Mouse (Mus musculus) skeletal muscle tissue, adult 2 months (tissue): ENCODE results near the gene Crybg3.
A peak's percentile ranks its signal among the peaks of the same experiment; 100 is the strongest.

Experiments used
- DNase-seq: peaks from one replicate; pipeline ENCODE4 v3.0.0-alpha.2; 2012; ENCODE audit warnings: low read depth, low spot score

Gene Crybg3

GRCm38 (mm10) chr16:59600311-59601251 lies at the start of gene Crybg3:
Crybg3 (minus strand) TSS chr16:59600979.
- DNase-seq: peak; percentile 54

GRCm38 (mm10) chr16:59643766-59644165 lies 43.0 kb upstream of the Crybg3 start:
- DNase-seq: no peak

GRCm38 (mm10) chr16:59639985-59640384 lies 39.2 kb upstream of the Crybg3 start:
- DNase-seq: no peak

- DNase-seq: peak; percentile 90
Measured at GRCm38 (mm10) chr16:59639102-59639691, 38.4 kb upstream of the Crybg3 start, which contains the start of gene Arl6. Arl6 (minus strand) TSS chr16:59639391.

- no peak for DNase-seq
Measured at GRCm38 (mm10) chr16:59634598-59634997, 33.8 kb upstream of the Crybg3 start.

- no peak for DNase-seq
Measured at GRCm38 (mm10) chr16:59621554-59621953, 20.8 kb upstream of the Crybg3 start.

- peak; percentile 38 for DNase-seq
Measured at GRCm38 (mm10) chr16:59617167-59617566, 16.4 kb upstream of the Crybg3 start.

GRCm38 (mm10) chr16:59615675-59616074 lies 14.9 kb upstream of the Crybg3 start:
- DNase-seq: no peak

GRCm38 (mm10) chr16:59610750-59611149 lies 10.0 kb upstream of the Crybg3 start:
- DNase-seq: no peak

- peak; percentile 19 for DNase-seq
Measured at GRCm38 (mm10) chr16:59604078-59604781, 3.5 kb upstream of the Crybg3 start.

- DNase-seq: peak; percentile 76
Measured at GRCm38 (mm10) chr16:59599411-59600265, 1.1 kb downstream of the Crybg3 start.

- no peak for DNase-seq
Measured at GRCm38 (mm10) chr16:59598997-59599396, 1.8 kb downstream of the Crybg3 start.

GRCm38 (mm10) chr16:59597256-59597655 lies 3.5 kb downstream of the Crybg3 start:
- no peak for DNase-seq

- peak; percentile 39 for DNase-seq
Measured at GRCm38 (mm10) chr16:59594714-59595113, 6.1 kb downstream of the Crybg3 start.

GRCm38 (mm10) chr16:59590790-59591189 lies 10.0 kb downstream of the Crybg3 start:
- no peak for DNase-seq

GRCm38 (mm10) chr16:59588351-59589025 lies 12.3 kb downstream of the Crybg3 start:
- no peak for DNase-seq

- no peak for DNase-seq
Measured at GRCm38 (mm10) chr16:59587816-59588215, 13.0 kb downstream of the Crybg3 start.

- DNase-seq: no peak
Measured at GRCm38 (mm10) chr16:59586911-59587310, 13.9 kb downstream of the Crybg3 start.

GRCm38 (mm10) chr16:59586276-59586675 lies 14.5 kb downstream of the Crybg3 start:
- no peak for DNase-seq

- DNase-seq: no peak
Measured at GRCm38 (mm10) chr16:59585706-59586244, 15.0 kb downstream of the Crybg3 start.
